Mouse (Mus musculus): ENCODE results near the gene Gm15517. TPM values are rescaled to one million over a fixed set of nuclear protein-coding genes. Genes with fewer than 3 reads are reported as not detected.
A peak's percentile ranks its signal among the peaks of the same experiment; 100 is the strongest.
"Not testable (repeated sequence)": the region's sequence is repeated elsewhere in the genome, so short reads cannot be mapped to it uniquely, and the experiment has no call there.

The Gm15517 gene
- not detected for total RNA-seq (2021)
- long read RNA-seq, experiment 1: 0 reads
- long read RNA-seq, experiment 2: 0 reads

GRCm38 (mm10) chr7:44261147-44261546 lies at the start of gene Gm15517:
Gene Gm15517 (plus strand): TSS chr7:44261447.
- DNase-seq: no peak

- no peak for DNase-seq
These were observed 45.6 kb upstream of the Gm15517 start, which contains the start of gene Klk1b5 for GRCm38 (mm10) chr7:44215645-44216044. Gene Klk1b5 (plus strand): TSS chr7:44215945.

GRCm38 (mm10) chr7:44221601-44222000 lies 39.6 kb upstream of the Gm15517 start:
- DNase-seq: not testable (repeated sequence)

- not testable (repeated sequence) for DNase-seq
These were observed 38.9 kb upstream of the Gm15517 start for GRCm38 (mm10) chr7:44222335-44222734.

GRCm38 (mm10) chr7:44225076-44225475 lies 36.2 kb upstream of the Gm15517 start, which contains the start of gene Klk1:
Gene Klk1 (plus strand): TSS chr7:44225360.
- DNase-seq: no peak

- DNase-seq: no peak
These were observed 25.3 kb upstream of the Gm15517 start, which contains the start of gene Gm36864 for GRCm38 (mm10) chr7:44235909-44236308. Gene Gm36864 (plus strand): TSS chr7:44236177.

- no peak for DNase-seq
These were observed 21.3 kb upstream of the Gm15517 start for GRCm38 (mm10) chr7:44239913-44240312.

GRCm38 (mm10) chr7:44240712-44241111 lies 20.5 kb upstream of the Gm15517 start:
- no peak for DNase-seq

- DNase-seq: no peak
These were observed 20.1 kb upstream of the Gm15517 start for GRCm38 (mm10) chr7:44241163-44241562.

GRCm38 (mm10) chr7:44244080-44244479 lies 17.2 kb upstream of the Gm15517 start:
- no peak for DNase-seq

GRCm38 (mm10) chr7:44246055-44246983 lies 14.9 kb upstream of the Gm15517 start, which contains the start of the genes 1700028J19Rik and 2410002F23Rik:
Gene 1700028J19Rik (minus strand): TSS chr7:44246695.
Gene 2410002F23Rik (plus strand): TSS chr7:44246722.
- DNase-seq: peak; percentile 86

- no peak for DNase-seq
These were observed 14.2 kb upstream of the Gm15517 start for GRCm38 (mm10) chr7:44246984-44247470.

- no peak for DNase-seq
These were observed 13.3 kb upstream of the Gm15517 start for GRCm38 (mm10) chr7:44247971-44248370.

- DNase-seq: no peak
These were observed 12.0 kb upstream of the Gm15517 start for GRCm38 (mm10) chr7:44249248-44249647.

- not testable (repeated sequence) for DNase-seq
These were observed 10.4 kb upstream of the Gm15517 start for GRCm38 (mm10) chr7:44250732-44251275.

GRCm38 (mm10) chr7:44253023-44253616 lies 8.1 kb upstream of the Gm15517 start:
- no peak for DNase-seq

GRCm38 (mm10) chr7:44254930-44255329 lies 6.3 kb upstream of the Gm15517 start:
- DNase-seq: no peak

- no peak for DNase-seq
These were observed 4.0 kb upstream of the Gm15517 start, which contains the start of gene Acp4 for GRCm38 (mm10) chr7:44257278-44257677. Gene Acp4 (minus strand): TSS chr7:44257378.

GRCm38 (mm10) chr7:44260410-44260809 lies 837 bp upstream of the Gm15517 start:
- no peak for DNase-seq

- peak; percentile 77 for DNase-seq
These were observed 1.8 kb downstream of the Gm15517 start for GRCm38 (mm10) chr7:44262791-44263643.

- no peak for DNase-seq
These were observed 6.9 kb downstream of the Gm15517 start for GRCm38 (mm10) chr7:44268117-44268516.

All from gastrocnemius, postnatal 25 days (tissue).